In the genomic region with DNA sequence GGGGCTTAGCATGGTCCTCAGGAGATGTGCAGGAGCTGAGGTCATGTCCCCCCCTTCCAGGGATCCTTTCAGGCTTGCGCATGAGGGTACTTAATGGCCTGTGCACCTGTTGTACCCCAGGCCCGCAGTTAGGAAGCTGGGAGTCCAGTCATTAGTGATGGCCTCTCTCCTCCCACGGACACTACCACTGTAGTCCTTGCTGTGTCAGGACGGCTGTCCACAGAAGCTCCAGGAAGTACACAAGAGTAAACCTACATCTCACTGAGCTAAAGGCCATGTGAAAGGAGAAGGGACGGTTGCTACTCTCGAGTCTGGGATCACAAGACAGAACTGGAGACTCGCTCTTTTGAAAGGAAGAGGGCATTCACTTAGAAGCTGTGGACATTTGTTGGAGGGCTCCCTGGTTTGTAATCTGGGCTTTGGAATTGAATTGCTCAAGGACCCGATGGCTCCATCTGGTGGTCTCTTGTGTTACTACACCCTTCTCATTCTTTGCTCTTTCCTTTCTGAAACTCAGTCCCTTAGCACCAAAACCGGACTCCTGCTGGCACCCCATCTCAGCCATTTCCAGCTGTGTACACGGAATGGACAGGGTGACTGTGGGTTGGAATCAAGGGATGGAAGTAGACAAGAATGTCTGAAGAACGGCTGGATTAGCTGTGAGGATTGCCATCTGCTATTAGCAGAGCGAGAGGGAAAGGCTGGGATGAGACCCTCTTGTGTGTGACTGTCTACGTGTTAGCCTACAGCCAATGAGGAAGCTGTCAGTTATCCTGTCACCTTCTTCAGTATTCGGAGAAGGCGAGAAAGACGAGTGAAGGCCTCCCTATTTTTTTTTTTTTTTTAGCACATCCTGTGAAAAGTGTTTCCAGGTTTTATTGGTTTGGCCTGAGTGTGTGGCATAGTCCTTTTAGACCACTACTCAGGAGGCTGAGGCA, we compare ENCODE assay signal across 9 mouse cellular contexts. TPM values are rescaled to one million over a fixed set of nuclear protein-coding genes. Genes with fewer than 3 reads are reported as not detected.
DNase-seq lines count a peak whose midpoint lies in the region; ATAC-seq lines count a peak whose summit lies in the region.
"Had no signal": no experiment of that assay in that cellular context is flagged by ENCODE, and none has a peak within 500 bp of the region (broad histone marks: within the 10 kb centered on the region; RNA-seq: fewer than 3 reads in every experiment).

No protein-coding gene starts in this region.

- no peaks in the 10 kb centered on the region for H3K36me3 ChIP-seq in hindbrain, embryonic 10.5 days
- H3K36me3 ChIP-seq in hindbrain, embryonic 12.5 days = no peaks in the 10 kb centered on the region
- no peaks in the 10 kb centered on the region for H3K36me3 ChIP-seq in intestine, embryonic 16.5 days (ENCODE audit: control insufficient read depth, insufficient read depth, low read length)
- H3K36me3 ChIP-seq: limb, embryonic 12.5 days had no signal

- H3K9me3 ChIP-seq in hindbrain, embryonic 10.5 days = no peaks in the 10 kb centered on the region
- H3K9me3 ChIP-seq in hindbrain, embryonic 12.5 days (replicated peaks) = no peaks in the 10 kb centered on the region
- H3K9me3 ChIP-seq in intestine, embryonic 16.5 days (ENCODE audit: control insufficient read depth, low read length) = no peaks in the 10 kb centered on the region
- H3K9me3 ChIP-seq: limb, embryonic 12.5 days had no signal

- no peak overlapping the region for H3K9ac ChIP-seq in hindbrain, embryonic 12.5 days
- H3K9ac ChIP-seq in intestine, embryonic 16.5 days (ENCODE audit: low read depth, low read length) = no peak overlapping the region
- H3K9ac ChIP-seq: limb, embryonic 12.5 days had no signal

- DNase-seq in hindbrain, embryonic 10.5 days (ENCODE audit: low spot score) = peak; percentile 59
- peak; percentile 81 for DNase-seq in embryo, embryonic 10 days (ENCODE audit: low spot score)
- DNase-seq in gastrocnemius, postnatal 25 days = peak; percentile 48
- DNase-seq in left cerebral cortex, adult 8-10 months (ENCODE audit: low spot score in 2 of 2) = peak; percentile 33 to 56
- DNase-seq in spleen, adult 12 weeks (ENCODE audit: low spot score) = peak; percentile 40

- H3K27me3 ChIP-seq in hindbrain, embryonic 10.5 days (ENCODE audit: insufficient read depth, poor library complexity, severe bottlenecking) = no peaks in the 10 kb centered on the region
- H3K27me3 ChIP-seq in hindbrain, embryonic 12.5 days = no peaks in the 10 kb centered on the region
- no peaks in the 10 kb centered on the region for H3K27me3 ChIP-seq in intestine, embryonic 16.5 days (replicated peaks; ENCODE audit: control insufficient read depth, insufficient read depth, low read length)
- H3K27me3 ChIP-seq: limb, embryonic 12.5 days had no signal

- peaks cover 3% of the 10 kb centered on the region; the same call in 1 of the 2 replicates for H3K4me1 ChIP-seq in hindbrain, embryonic 10.5 days (replicated peaks)
- no peaks in the 10 kb centered on the region for H3K4me1 ChIP-seq in hindbrain, embryonic 12.5 days
- peaks cover 5% of the 10 kb centered on the region; the same call in 1 of the 2 replicates for H3K4me1 ChIP-seq in intestine, embryonic 16.5 days (ENCODE audit: control insufficient read depth, insufficient read depth, low read length)

- 46% methylated on average over 16 of the region's 16 CpGs for WGBS in hindbrain, embryonic 10.5 days
- 45% methylated on average over 16 of the region's 16 CpGs for WGBS in hindbrain, embryonic 12.5 days
- WGBS in intestine, embryonic 16.5 days = 36% methylated on average over 16 of the region's 16 CpGs

- H3K4me2 ChIP-seq in hindbrain, embryonic 12.5 days (replicated peaks) = no peak overlapping the region
- no peak overlapping the region for H3K4me2 ChIP-seq in intestine, embryonic 16.5 days (ENCODE audit: low read depth, low read length)
- H3K4me2 ChIP-seq: limb, embryonic 12.5 days had no signal

- H3K4me3 ChIP-seq in hindbrain, embryonic 10.5 days = no peak overlapping the region
- H3K4me3 ChIP-seq in hindbrain, embryonic 12.5 days = no peak overlapping the region
- H3K4me3 ChIP-seq in intestine, embryonic 16.5 days (ENCODE audit: low read length) = no peak overlapping the region
- H3K4me3 ChIP-seq: limb, embryonic 12.5 days had no signal

- H3K27ac ChIP-seq in hindbrain, embryonic 10.5 days = no peak overlapping the region
- no peak overlapping the region for H3K27ac ChIP-seq in hindbrain, embryonic 12.5 days
- H3K27ac ChIP-seq in intestine, embryonic 16.5 days (ENCODE audit: low read length) = no peak overlapping the region
- H3K27ac ChIP-seq: limb, embryonic 12.5 days had no signal

- ATAC-seq in hindbrain, embryonic 12.5 days (ENCODE audit: low FRiP score) = no peak
- ATAC-seq in intestine, embryonic 16.5 days = peak; percentile 29
- peak; percentile 79 for ATAC-seq in megakaryocyte-erythroid progenitor cell, adult 5-6 weeks (replicated peaks; ENCODE audit: low FRiP score, low TSS enrichment, poor library complexity, severe bottlenecking)

RNA-seq across cellular contexts. Expression of a gene that starts 1.4 kb away (rescaled TPM):
- 0.24 TPM in 1 of 2 replicates, not detected in the other for polyA plus RNA-seq in hindbrain, embryonic 10.5 days (2016; fragmentation: Nextera tagmentation; extraction: Ambion mirVana)
- polyA plus RNA-seq in hindbrain, embryonic 12.5 days (2016; fragmentation: Nextera tagmentation; extraction: Ambion mirVana) = not detected in 2 replicates
- total RNA-seq in gastrocnemius, postnatal 25 days (2021) = not detected
- polyA plus RNA-seq in intestine, embryonic 16.5 days (2015; fragmentation: Nextera tagmentation; extraction: Ambion mirVana) = 23.9 and 28.7 TPM in 2 replicates
- total RNA-seq in left cerebral cortex, adult 8-10 months (2022) = not detected
- total RNA-seq in megakaryocyte-erythroid progenitor cell, adult 5-6 weeks (2014; fragmentation: Nextera tagmentation) = 1.6 and 2.3 TPM in 2 replicates
- not detected in 2 replicates for total RNA-seq in megakaryocyte-erythroid progenitor cell, adult 5-6 weeks (2017)

RNA-seq across cellular contexts. Expression of a gene that starts 3.0 kb away (rescaled TPM):
- polyA plus RNA-seq in hindbrain, embryonic 10.5 days (2016; fragmentation: Nextera tagmentation; extraction: Ambion mirVana) = not detected in 2 replicates
- not detected in 2 replicates for polyA plus RNA-seq in hindbrain, embryonic 12.5 days (2016; fragmentation: Nextera tagmentation; extraction: Ambion mirVana)
- total RNA-seq in gastrocnemius, postnatal 25 days (2021) = not detected
- 0.40 TPM in 1 of 2 replicates, not detected in the other for polyA plus RNA-seq in intestine, embryonic 16.5 days (2015; fragmentation: Nextera tagmentation; extraction: Ambion mirVana)
- 1 to 10 TPM in 2 of 4 experiments, under 1 TPM in 2; 0.44 to 3.0 (median 1.1) TPM for total RNA-seq in left cerebral cortex, adult 8-10 months (2022)
- total RNA-seq in megakaryocyte-erythroid progenitor cell, adult 5-6 weeks (2014; fragmentation: Nextera tagmentation) = 3.1 TPM in 1 of 2 replicates, not detected in the other
- not detected in 2 replicates for total RNA-seq in megakaryocyte-erythroid progenitor cell, adult 5-6 weeks (2017)

RNA-seq across cellular contexts. Expression of a gene that starts 21.1 kb away (rescaled TPM):
- polyA plus RNA-seq in hindbrain, embryonic 10.5 days (2016; fragmentation: Nextera tagmentation; extraction: Ambion mirVana) = 26.5 and 35.2 TPM in 2 replicates
- polyA plus RNA-seq in hindbrain, embryonic 12.5 days (2016; fragmentation: Nextera tagmentation; extraction: Ambion mirVana) = 27.7 and 29.0 TPM in 2 replicates
- total RNA-seq in gastrocnemius, postnatal 25 days (2021) = 10 to 100 TPM in 1 of 2 experiments, 1 to 10 TPM in 1; 6.3 to 12.1 TPM
- polyA plus RNA-seq in intestine, embryonic 16.5 days (2015; fragmentation: Nextera tagmentation; extraction: Ambion mirVana) = 42.1 and 44.0 TPM in 2 replicates
- total RNA-seq in left cerebral cortex, adult 8-10 months (2022) = 10 to 100 TPM; 16.0 to 24.1 (median 19.6) TPM
- total RNA-seq in megakaryocyte-erythroid progenitor cell, adult 5-6 weeks (2014; fragmentation: Nextera tagmentation) = 207 and 252 TPM in 2 replicates
- 203 and 254 TPM in 2 replicates for total RNA-seq in megakaryocyte-erythroid progenitor cell, adult 5-6 weeks (2017)

RNA-seq across cellular contexts. Expression of a gene that starts 45.0 kb away (rescaled TPM):
- 0.85 and 3.3 TPM in 2 replicates for polyA plus RNA-seq in hindbrain, embryonic 10.5 days (2016; fragmentation: Nextera tagmentation; extraction: Ambion mirVana)
- 16.6 and 35.9 TPM in 2 replicates for polyA plus RNA-seq in hindbrain, embryonic 12.5 days (2016; fragmentation: Nextera tagmentation; extraction: Ambion mirVana)
- total RNA-seq in gastrocnemius, postnatal 25 days (2021) = 100 to 1,000 TPM; 102 to 127 TPM
- 93.4 and 97.1 TPM in 2 replicates for polyA plus RNA-seq in intestine, embryonic 16.5 days (2015; fragmentation: Nextera tagmentation; extraction: Ambion mirVana)
- total RNA-seq in left cerebral cortex, adult 8-10 months (2022) = 10 to 100 TPM; 34.0 to 50.1 (median 47.6) TPM
- total RNA-seq in megakaryocyte-erythroid progenitor cell, adult 5-6 weeks (2014; fragmentation: Nextera tagmentation) = not detected in 2 replicates
- total RNA-seq in megakaryocyte-erythroid progenitor cell, adult 5-6 weeks (2017) = not detected in 2 replicates

Comparison
In these comparisons a context has a peak if more than half of its experiments do, and no peak if none do; other contexts are left out.
1. RNA of a gene that starts 21.1 kb away (total RNA-seq): 203 to 254 TPM in megakaryocyte-erythroid progenitor cell, adult 5-6 weeks; 16.0 to 24.1 TPM in left cerebral cortex, adult 8-10 months and 6.3 to 12.1 TPM in gastrocnemius, postnatal 25 days; every median in the first group is over 4 times any median in the second.
2. Peak in every context shown above with its lines, with median percentiles within 50 percentile points of each other: DNase-seq.